Mouse (Mus musculus) cerebellum, adult 2 months (tissue): ENCODE measurements around the gene Dlg3.

ENCODE experiments used
- CTCF ChIP-seq: fragments of 200-500 bp; IDR thresholded peaks from 2 replicates; pipeline ENCODE4 v1.5.1; 2011; ENCODE audit warnings: low read depth, mild to moderate bottlenecking, control low read depth, low read length, moderate library complexity, borderline replicate concordance; ENCODE audit not compliant: insufficient read depth
- POLR2A ChIP-seq: fragments of 200-500 bp; IDR thresholded peaks from 2 replicates; pipeline ENCODE4 v1.6.1; 2011; ENCODE audit warnings: low read length, control low read depth, borderline replicate concordance; ENCODE audit not compliant: insufficient read depth

- TF ChIP-seq POLR2A = no peak
- no peak for TF ChIP-seq CTCF
Measured at GRCm38 (mm10) chrX:100796041-100796740, 28.7 kb downstream of the Dlg3 start.
